Mouse (Mus musculus) bone marrow, adult 2 months (tissue): ENCODE measurements around the gene Theg. TPM values are rescaled to one million over a fixed set of nuclear protein-coding genes. Genes with fewer than 3 reads are reported as not detected.

Experiments
- H3K27ac ChIP-seq: fragments of 200-500 bp; 2 replicates; pipeline ENCODE4 v1.5.1; 2012; ENCODE audit warnings: low read depth, mild to moderate bottlenecking, control low read depth, inconsistent platforms, low read length; ENCODE audit not compliant: control insufficient read depth, poor library complexity, insufficient read depth
- H3K4me1 ChIP-seq: fragments of 200-500 bp; 2 replicates; pipeline ENCODE4 v1.6.1; 2011; ENCODE audit warnings: low read length; ENCODE audit not compliant: control insufficient read depth, insufficient read depth
- H3K4me3 ChIP-seq: fragments of 200-500 bp; replicated peaks from 2 replicates; pipeline ENCODE3; 2011; ENCODE audit warnings: mild to moderate bottlenecking, low read depth, low read length, control low read depth; ENCODE audit not compliant: control insufficient read depth
- CTCF ChIP-seq: fragments of 200-500 bp; IDR thresholded peaks from 2 replicates; pipeline ENCODE4 v1.5.1; 2011; ENCODE audit warnings: low read length, control low read depth; ENCODE audit not compliant: control insufficient read depth, insufficient read depth
- POLR2A ChIP-seq: fragments of 200-500 bp; IDR thresholded peaks from 2 replicates; pipeline ENCODE4 v1.6.1; 2011; ENCODE audit warnings: low read depth, mild to moderate bottlenecking, control low read depth, low read length, borderline replicate concordance; ENCODE audit not compliant: control insufficient read depth
- WGBS: fragments of 180-500 bp; shearing (Covaris S2); methylation state at CpG from one replicate; pipeline ENCODE4 v1.1.7; 2018; 5-methylcytosine and 5-hydroxymethylcytosine counted together
- polyA plus RNA-seq: library from polyadenylated mRNA; stranded (reverse); fragments of >200 nt; gene quantifications from 2 replicates; pipeline ENCODE4 v1.2.4, GENCODE M21; 2011; ENCODE audit warnings: low replicate concordance; ENCODE audit not compliant: missing spikeins, insufficient read depth, insufficient read length

Gene Theg
- polyA plus RNA-seq, 1 experiment, result not detected

- WGBS, result 69% methylated on average over 7 of the region's 7 CpGs
- no peak overlapping the region for H3K4me3 ChIP-seq
- H3K27ac ChIP-seq, result no peak overlapping the region
- no peak for TF ChIP-seq CTCF
- no peak for TF ChIP-seq POLR2A
- H3K4me1 ChIP-seq, result no peaks in the 10 kb centered on the region
Observed at GRCm38 (mm10) chr10:79578891-79579290, 8.2 kb downstream of the Theg start.

- WGBS, result 73% methylated on average over 9 of the region's 9 CpGs
- TF ChIP-seq CTCF, result no peak
- no peak for TF ChIP-seq POLR2A
- H3K27ac ChIP-seq, result no peak overlapping the region
Observed at GRCm38 (mm10) chr10:79578276-79578675, 8.9 kb downstream of the Theg start.

GRCm38 (mm10) chr10:79577376-79577775, 9.8 kb downstream of the Theg start:
- Histone ChIP-seq H3K27ac (no peak overlapping the region), H3K4me3 (no peak overlapping the region), H3K4me1 (no peaks in the 10 kb centered on the region)
- TF ChIP-seq POLR2A (no peak), CTCF (no peak)
- 69% methylated on average over 4 of the region's 4 CpGs for WGBS

More at GRCm38 (mm10) chr10:79578276-79578675, 8.9 kb downstream of the Theg start:
- Histone ChIP-seq H3K4me3 (no peak overlapping the region), H3K4me1 (no peaks in the 10 kb centered on the region)

- no peak overlapping the region for H3K4me3 ChIP-seq
- no peak overlapping the region for H3K27ac ChIP-seq
- TF ChIP-seq CTCF (no peak), POLR2A (no peak)
- WGBS, result 76% methylated on average over 6 of the region's 6 CpGs
- H3K4me1 ChIP-seq, result no peaks in the 10 kb centered on the region
Observed at GRCm38 (mm10) chr10:79575754-79576153, 11.4 kb downstream of the Theg start.

GRCm38 (mm10) chr10:79574796-79575195, 12.3 kb downstream of the Theg start:
- no peak for TF ChIP-seq POLR2A
- no peak for TF ChIP-seq CTCF
- 81% methylated on average over 6 of the region's 6 CpGs for whole genome bisulfite sequencing
- Histone ChIP-seq H3K4me3 (no peak overlapping the region), H3K4me1 (no peaks in the 10 kb centered on the region), H3K27ac (no peak overlapping the region)

- Histone ChIP-seq H3K27ac (no peak overlapping the region), H3K4me3 (no peak overlapping the region), H3K4me1 (no peaks in the 10 kb centered on the region)
- WGBS, result 66% methylated on average over 8 of the region's 8 CpGs
- TF ChIP-seq POLR2A (no peak), CTCF (no peak)
Observed at GRCm38 (mm10) chr10:79574350-79574749, 12.8 kb downstream of the Theg start.

GRCm38 (mm10) chr10:79573611-79574010, 13.5 kb downstream of the Theg start:
- TF ChIP-seq POLR2A (no peak), CTCF (no peak)
- Histone ChIP-seq H3K4me1 (no peaks in the 10 kb centered on the region), H3K4me3 (no peak overlapping the region), H3K27ac (no peak overlapping the region)
- WGBS, result 83% methylated on average over 6 of the region's 6 CpGs

GRCm38 (mm10) chr10:79571314-79571713, 15.8 kb downstream of the Theg start:
- 88% methylated on average over 2 of the region's 2 CpGs for WGBS
- Histone ChIP-seq H3K4me1 (no peaks in the 10 kb centered on the region), H3K27ac (no peak overlapping the region), H3K4me3 (no peak overlapping the region)
- TF ChIP-seq POLR2A (no peak), CTCF (no peak)

- Histone ChIP-seq H3K4me1 (no peaks in the 10 kb centered on the region), H3K4me3 (no peak overlapping the region), H3K27ac (no peak overlapping the region)
- WGBS, result 79% methylated on average over 5 of the region's 5 CpGs
- TF ChIP-seq CTCF (no peak), POLR2A (no peak)
Observed at GRCm38 (mm10) chr10:79569921-79570320, 17.2 kb downstream of the Theg start.
